Mouse (Mus musculus) C2C12 (cell line): ENCODE data around the gene Nav2.

ENCODE experiments used
- CEBPB ChIP-seq: IDR thresholded peaks from one replicate; pipeline ENCODE4 v1.6.1; 2011; ENCODE audit warnings: low read depth, mild to moderate bottlenecking, control low read depth, moderate library complexity
- CTCF ChIP-seq: IDR thresholded peaks from one replicate; pipeline ENCODE4 v1.5.1; 2011; ENCODE audit not compliant: control insufficient read depth, insufficient read depth, insufficient read length
- MAX ChIP-seq: IDR thresholded peaks from one replicate; pipeline ENCODE4 v1.6.1; 2011; ENCODE audit warnings: mild to moderate bottlenecking, control low read depth
- MYOD1 ChIP-seq: IDR thresholded peaks from one replicate; pipeline ENCODE4 v1.6.1; 2011; ENCODE audit warnings: low read depth; ENCODE audit not compliant: control insufficient read depth, insufficient read length
- MYOG ChIP-seq: IDR thresholded peaks from one replicate; pipeline ENCODE4 v1.6.1; 2011; ENCODE audit not compliant: control insufficient read depth, insufficient read length; ENCODE audit errors: extremely low read depth
- USF1 ChIP-seq: IDR thresholded peaks from one replicate; pipeline ENCODE4 v1.6.1; 2011; ENCODE audit warnings: low read depth, mild to moderate bottlenecking, control low read depth, moderate library complexity

- no peak for TF ChIP-seq CTCF
- TF ChIP-seq USF1, result no peak
- no peak for TF ChIP-seq MYOD1
- TF ChIP-seq CEBPB, result no peak
- no peak for TF ChIP-seq MYOG
- no peak for TF ChIP-seq MAX
Observed at GRCm38 (mm10) chr7:49004402-49004801, 95.9 kb downstream of the Nav2 start.
